Mouse (Mus musculus) T-helper 2 cell (primary cell): ENCODE measurements around the gene Btnl9.

Source experiments
- in situ Hi-C: fragments of 300-600 bp; cut with MboI, MseI; formaldehyde crosslinking; loops from one replicate; pipeline ENCODE4 v1.15.1; 2025; ENCODE audit warnings: high pct_unique_total_duplicates

The Btnl9 gene

DNA sequence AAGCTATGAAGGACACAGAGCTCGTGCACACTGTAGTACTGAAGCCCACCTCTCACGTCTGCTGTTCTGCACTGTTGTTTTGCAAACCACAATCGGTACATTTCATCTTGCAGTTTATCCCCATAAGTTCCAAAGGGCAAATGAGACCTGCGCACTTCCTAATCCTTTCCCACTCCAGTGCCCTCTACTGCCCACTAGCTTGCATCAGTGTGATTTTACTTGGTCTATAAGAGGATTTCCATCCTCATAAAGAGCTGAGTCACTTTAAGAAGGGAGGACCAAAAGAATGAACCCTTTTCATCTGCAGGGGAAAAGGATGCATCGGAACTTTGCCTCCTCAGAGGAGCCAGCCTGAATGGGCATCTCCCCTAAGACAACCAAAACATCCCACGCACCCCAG, 507 bp downstream of the Btnl9 start:
- in situ Hi-C loops, result loop anchor here (25.0 kb wide), 1 partner anchor 376 kb away; the partner anchor contains the start of gene Olfr1380

DNA sequence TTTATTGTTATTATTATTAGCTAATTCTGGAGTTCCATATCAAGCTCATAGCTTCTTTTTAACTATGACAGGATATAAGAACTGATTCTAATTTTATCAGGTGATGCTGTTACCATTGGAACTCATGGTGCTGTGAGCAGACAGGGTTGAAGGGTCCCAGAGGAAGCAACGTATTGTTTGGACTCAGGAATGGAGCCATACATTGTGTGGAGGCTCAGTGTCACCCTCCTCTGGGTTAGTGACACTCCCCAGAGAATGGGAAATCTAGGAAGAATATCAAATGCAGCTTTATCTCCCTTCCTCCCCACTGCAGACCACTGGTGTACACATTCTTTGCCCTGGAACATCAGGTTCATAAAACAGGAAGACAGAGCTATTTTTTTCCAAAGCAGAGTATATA, 3.8 kb downstream of the Btnl9 start:
- in situ Hi-C loops, result loop anchor here (25.0 kb wide), 1 partner anchor 379 kb away; the partner anchor contains the start of gene Olfr1380

DNA sequence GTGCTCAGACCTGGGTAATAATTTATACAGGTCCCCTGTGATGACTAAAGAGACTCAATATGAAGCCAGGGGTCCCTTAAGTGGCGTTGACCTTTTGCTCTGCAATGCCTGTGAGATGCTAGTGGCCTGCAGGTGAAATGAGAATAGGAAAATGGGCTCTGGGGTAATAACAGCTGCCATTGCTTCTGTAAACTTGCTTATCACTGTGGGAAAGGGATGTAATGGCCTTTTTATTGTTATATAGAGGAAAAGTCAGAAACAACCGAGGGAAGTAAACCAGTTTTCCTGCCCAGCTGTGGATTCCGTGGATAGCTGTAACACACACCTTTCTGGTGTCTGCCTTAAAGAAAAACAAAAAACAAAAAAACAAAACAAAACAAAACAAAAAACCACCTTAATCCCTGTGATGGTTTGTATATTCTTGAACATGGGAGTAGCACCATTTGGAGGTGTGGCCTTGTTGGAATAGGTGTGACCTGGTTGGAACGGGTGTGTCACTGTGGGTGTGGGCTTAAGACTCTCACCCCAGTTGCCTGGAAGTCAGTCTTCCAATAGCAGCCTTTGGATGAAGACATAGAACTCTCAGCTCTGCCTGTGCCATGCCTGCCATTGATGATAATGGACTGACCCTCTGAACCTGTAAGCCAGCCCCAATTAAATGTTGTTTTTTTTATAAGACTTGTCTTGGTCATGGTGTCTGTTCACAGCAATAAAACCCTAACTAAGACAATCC, 10.7 kb downstream of the Btnl9 start:
- in situ Hi-C loops, result loop anchor here (10.0 to 25.0 kb wide), 2 partner anchors 229 to 386 kb away; partner anchors contain the start of gene Olfr1380

DNA sequence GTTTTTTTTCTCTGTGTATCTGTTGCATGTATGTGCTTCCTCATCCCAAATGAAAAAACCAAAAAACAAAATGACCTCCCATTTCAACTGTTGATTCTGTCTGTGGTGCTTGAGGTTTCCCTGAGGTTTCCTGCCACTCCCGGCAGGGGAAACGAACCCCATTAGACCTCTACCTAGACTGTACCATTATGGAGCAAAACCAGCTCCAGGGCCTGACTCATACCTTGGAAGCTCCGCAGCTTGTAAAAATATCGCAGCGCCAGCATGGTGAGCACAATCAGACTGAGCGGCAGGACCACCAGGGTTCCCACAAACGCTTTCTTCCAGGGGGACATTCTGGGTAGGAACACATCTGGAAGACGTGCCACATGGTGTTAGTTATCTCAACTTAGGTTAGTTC, 11.6 kb downstream of the Btnl9 start:
- in situ Hi-C loops, result loop anchor here (10.0 to 25.0 kb wide), 2 partner anchors 229 to 387 kb away; partner anchors contain the start of gene Olfr1380

DNA sequence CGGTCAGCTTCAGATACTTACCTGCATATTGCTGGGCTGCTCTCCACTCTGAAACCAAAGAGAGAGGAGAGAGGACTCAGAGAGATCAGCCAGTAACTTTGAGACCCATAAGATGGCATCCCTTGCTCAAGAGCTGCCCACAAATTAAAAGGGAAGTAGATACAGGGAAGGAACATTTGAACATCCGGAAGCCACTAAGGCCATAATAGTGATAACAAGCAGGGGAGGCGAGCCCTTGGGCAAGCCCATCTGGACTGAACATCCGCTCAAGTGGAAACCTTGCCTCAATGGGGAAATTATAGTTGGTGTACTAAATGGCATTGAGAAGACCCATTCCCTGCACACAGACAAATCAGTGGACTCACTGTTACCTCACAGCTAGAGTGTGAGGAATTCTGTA, 16.4 kb downstream of the Btnl9 start:
- in situ Hi-C loops, result loop anchor here (10.0 kb wide), 1 partner anchor 234 kb away; no protein-coding TSS in a partner anchor

DNA sequence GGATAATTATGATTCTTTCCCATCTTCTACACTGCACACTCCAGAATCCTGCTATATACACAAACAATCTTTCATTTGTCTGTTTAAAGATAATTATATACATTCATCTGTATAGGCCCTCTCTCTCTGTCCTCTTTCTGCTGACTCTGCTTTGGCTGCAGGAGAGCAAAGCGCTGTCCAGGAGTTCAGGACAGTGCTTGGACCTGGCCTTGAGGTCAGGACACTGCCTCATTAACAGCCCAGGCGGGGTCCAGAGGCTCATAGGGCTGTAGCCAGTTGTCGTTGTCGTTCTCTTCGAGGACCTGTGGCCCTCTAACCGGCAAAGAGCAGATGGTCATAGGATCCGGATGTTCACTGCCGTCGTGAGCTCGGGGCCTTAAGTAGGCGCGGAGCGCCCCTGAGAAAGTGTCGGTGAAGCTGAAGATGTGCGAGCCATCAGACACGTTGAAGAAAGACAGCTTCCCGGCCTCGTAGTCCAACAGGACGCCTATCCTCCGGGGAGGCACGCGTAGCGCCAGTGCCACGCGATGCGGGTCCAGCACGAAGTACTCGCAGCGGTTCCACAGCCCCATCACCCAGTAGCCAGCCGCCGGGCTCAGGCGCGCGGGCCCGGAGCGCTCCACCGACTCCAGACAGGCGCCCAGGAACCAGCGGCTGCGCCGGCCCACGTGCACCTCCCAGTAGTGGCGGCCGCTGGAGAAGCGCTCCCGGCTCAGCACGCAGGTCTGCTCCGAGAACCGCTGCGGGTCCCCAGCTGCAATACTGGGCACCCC, 17.9 kb downstream of the Btnl9 start:
- in situ Hi-C loops, result no loop called here

DNA sequence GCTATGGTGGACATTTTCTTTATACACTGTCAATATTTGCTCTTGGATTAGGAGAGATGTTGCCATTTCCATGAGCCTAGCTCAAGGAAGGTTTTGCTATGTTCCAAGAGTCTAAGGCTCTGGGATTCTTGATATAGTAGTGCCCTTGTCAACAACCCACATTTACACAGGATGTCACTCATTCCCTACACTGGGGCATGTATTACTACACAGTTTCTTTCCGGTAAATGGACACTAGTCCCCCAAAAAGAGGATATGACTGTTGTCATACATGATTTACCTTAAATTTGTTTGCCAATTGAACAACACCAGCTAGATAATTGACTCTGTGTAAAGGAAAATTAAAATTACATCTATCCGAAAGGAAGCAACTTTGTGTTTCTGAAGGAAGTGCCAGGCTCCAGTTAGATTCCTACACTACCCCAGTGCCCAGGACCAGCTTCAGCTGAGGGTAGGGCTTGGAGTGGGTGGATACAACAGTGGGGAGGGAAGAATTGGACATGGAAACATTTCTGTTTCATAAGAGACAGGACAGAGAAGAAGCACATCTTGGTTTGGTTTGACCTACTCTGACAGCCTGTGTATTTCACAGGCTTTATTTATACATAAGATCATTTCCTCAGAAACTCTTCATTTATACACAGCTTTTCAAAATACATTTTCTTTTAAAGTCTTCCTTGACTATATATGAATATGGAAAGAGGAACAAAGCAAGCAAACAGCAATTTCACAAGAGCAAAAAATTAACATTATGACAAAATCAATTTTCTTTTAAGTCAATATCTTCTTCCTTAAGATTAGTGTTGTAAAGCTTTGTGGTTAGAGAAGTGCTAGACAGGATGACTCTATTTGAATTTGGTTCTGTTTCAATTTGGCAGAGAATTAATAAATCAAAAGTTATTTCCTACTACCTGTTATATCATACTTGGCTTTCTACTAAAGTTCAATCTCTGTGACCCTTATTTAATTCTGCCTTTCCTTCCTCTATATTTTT, 29.8 kb downstream of the Btnl9 start:
- in situ Hi-C loops, result no loop called here

DNA sequence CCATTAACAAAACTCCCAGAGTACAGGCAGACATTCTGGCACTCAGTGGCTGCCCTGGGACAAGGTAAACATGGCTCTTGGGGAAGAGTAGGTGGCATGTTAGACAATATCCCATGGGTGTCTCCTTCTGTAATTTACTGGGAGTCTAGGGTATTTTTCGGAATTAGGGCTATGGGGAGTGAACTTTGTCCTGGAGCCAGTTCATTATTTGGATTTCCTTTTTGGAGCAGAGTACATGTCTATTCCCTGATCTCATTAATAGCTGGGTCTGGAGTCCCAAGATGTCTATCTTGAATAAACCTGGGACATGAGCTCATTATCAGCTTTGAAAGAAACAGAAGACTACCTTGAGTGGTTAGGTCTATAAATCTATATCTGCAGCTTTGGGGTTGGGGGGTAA, 32.9 kb downstream of the Btnl9 start, which contains the start of gene Olfr1394:
Olfr1394 (plus strand) TSS at position 301 of the 400 bp plus-strand sequence.
- in situ Hi-C loops, result no loop called here

DNA sequence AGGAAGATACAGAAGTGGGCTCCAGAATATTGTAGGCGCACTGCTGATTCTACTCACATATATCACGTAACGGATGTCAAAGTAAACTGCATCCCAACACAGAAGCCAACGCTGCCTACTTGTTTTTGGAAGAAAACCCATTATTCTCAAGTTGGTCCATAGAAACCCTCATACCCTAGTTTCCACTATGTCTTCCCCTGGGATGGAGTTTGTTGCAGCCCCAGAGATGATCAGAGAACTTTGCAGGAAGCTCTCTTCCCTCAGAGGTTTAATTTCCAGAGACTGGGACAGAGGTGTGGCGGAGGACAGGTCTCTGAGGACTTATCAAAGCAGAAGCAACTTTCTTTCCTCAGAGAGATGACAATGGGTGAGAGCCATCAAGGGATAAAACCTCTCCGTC, 45.0 kb downstream of the Btnl9 start, which contains the start of gene Olfr1395:
Olfr1395 (plus strand) TSS at position 301 of the 400 bp plus-strand sequence.
- in situ Hi-C loops, result no loop called here

DNA sequence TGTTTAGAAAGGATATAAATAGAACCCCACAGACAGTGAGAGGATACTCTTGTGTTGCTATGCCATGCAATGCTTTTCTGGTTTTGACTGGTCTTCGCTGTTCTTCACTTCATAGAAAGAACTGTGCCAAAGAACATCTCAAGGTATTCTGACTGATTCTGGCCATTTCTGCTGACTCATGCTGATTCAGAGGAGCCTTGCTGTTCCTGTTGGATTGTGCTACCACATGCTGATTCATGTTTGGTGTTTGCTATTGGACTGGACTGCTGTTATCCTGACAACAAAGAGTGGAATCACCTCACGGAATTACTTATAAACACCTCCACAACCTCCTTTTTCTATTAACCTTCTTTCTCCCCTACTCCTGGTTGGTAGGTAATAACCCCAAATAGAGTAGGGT, 62.8 kb downstream of the Btnl9 start:
- in situ Hi-C loops, result no loop called here

DNA sequence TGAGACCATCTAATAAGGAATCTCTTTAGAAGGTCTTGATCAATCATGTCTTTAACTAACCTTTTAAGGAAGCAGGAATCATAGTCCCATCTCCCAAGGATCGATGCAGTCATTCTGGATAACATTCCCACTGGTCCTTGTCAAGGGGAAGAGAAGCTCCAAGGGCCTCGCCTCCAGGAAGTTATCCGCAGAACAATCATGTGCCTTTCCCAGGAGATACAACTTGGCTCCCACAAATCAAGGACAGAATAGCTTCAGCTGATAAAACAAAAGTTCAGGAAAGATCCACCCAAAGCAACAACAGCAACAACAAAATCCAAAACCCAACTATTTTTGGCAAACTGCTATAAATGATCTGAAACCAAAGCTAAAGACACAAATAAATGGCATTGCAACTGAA, 67.3 kb downstream of the Btnl9 start:
- in situ Hi-C loops, result loop anchor here (5.0 kb wide), 1 partner anchor 168 kb away; the partner anchor contains the start of gene Olfr1392
